Mouse (Mus musculus) midbrain, embryonic 12.5 days (tissue): Measurements from ENCODE around the gene Hcst. TPM values are rescaled to one million over a fixed set of nuclear protein-coding genes. Genes with fewer than 3 reads are reported as not detected.

Experiments used
- ATAC-seq: fragments of 200-750 bp; cut with Nextera tagmentation; 2 replicates; pipeline ENCODE4 v1.8.0; 2017; ENCODE audit warnings: low read depth, moderate TSS enrichment, moderate library complexity; ENCODE audit not compliant: low FRiP score
- H3K27ac ChIP-seq: fragments of 300-500 bp; sonication (generic); replicated peaks from 2 replicates; pipeline ENCODE4 v1.5.1; 2016; ENCODE audit warnings: mild to moderate bottlenecking
- H3K27me3 ChIP-seq: fragments of 300-500 bp; sonication (generic); 2 replicates; pipeline ENCODE4 v1.6.1; 2016; ENCODE audit warnings: mild to moderate bottlenecking
- H3K36me3 ChIP-seq: fragments of 300-500 bp; sonication (generic); 2 replicates; pipeline ENCODE4 v1.6.1; 2016
- H3K4me1 ChIP-seq: fragments of 300-500 bp; sonication (generic); 2 replicates; pipeline ENCODE4 v1.6.1; 2016
- H3K4me2 ChIP-seq: fragments of 300-500 bp; sonication (generic); replicated peaks from 2 replicates; pipeline ENCODE4 v1.6.1; 2016; ENCODE audit warnings: mild to moderate bottlenecking, moderate library complexity
- H3K4me3 ChIP-seq: fragments of 300-500 bp; sonication (generic); 2 replicates; pipeline ENCODE4 v1.5.1; 2016; ENCODE audit warnings: mild to moderate bottlenecking
- H3K9ac ChIP-seq: fragments of 300-500 bp; sonication (generic); replicated peaks from 2 replicates; pipeline ENCODE4 v1.6.1; 2016; ENCODE audit warnings: mild to moderate bottlenecking, moderate library complexity
- H3K9me3 ChIP-seq: fragments of 300-500 bp; sonication (generic); 2 replicates; pipeline ENCODE4 v1.6.1; 2016; ENCODE audit warnings: mild to moderate bottlenecking
- WGBS: fragments of 180-500 bp; shearing (Covaris S2); methylation state at CpG from one replicate; pipeline ENCODE4 v1.1.7; 2016; 5-methylcytosine and 5-hydroxymethylcytosine counted together
- polyA plus RNA-seq: library from polyadenylated mRNA; unstranded; fragments of >200 nt; fragmentation: Nextera tagmentation; extraction: Ambion mirVana; gene quantifications from 2 replicates; pipeline ENCODE4 v1.2.1, GENCODE M21; 2016

The Hcst gene
- polyA plus RNA-seq, 1 experiment from 2014 or later, result not detected

DNA sequence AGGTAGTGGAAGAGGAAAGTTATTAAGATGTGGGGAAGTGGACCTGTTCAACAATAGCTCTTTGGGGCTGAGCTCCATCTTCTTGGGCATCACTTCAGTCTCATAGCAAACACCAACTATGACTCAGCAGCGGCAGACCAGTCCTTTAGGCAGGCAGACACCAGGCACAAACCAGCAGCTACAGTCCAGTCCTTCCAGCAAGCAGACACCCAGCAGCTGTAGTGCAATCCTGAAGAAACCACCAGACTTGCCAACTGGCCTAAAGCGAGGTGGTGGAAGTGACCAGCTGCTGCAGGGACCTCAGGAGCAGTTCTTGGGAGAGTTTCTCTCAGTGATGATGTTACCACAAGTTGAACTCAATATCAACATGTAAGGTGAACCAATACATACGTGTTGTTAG, 11.0 kb downstream of the Hcst start:
- no peak overlapping the region for H3K9ac ChIP-seq
- H3K4me3 ChIP-seq, result no peak overlapping the region
- ATAC-seq, result no peak
- peaks cover 3% of the 10 kb centered on the region; the same call in 1 of the 2 replicates for H3K27me3 ChIP-seq
- H3K27ac ChIP-seq, result no peak overlapping the region
- H3K36me3 ChIP-seq, result no peaks in the 10 kb centered on the region
- H3K4me2 ChIP-seq, result no peak overlapping the region
- 79% methylated on average over 3 of the region's 3 CpGs for WGBS
- no peaks in the 10 kb centered on the region for H3K9me3 ChIP-seq
- no peaks in the 10 kb centered on the region for H3K4me1 ChIP-seq

GRCm38 (mm10) chr7:30402343-30402742, 17.3 kb downstream of the Hcst start:
- Histone ChIP-seq H3K9ac (no peak overlapping the region), H3K9me3 (no peaks in the 10 kb centered on the region), H3K36me3 (no peaks in the 10 kb centered on the region), H3K27ac (no peak overlapping the region), H3K4me2 (no peak overlapping the region), H3K4me1 (0 out of 2 replicates have a peak, but pooled peaks cover 3% of the 10 kb centered on the region), H3K4me3 (no peak overlapping the region), H3K27me3 (no peaks in the 10 kb centered on the region)
- 71% methylated on average over 4 of the region's 4 CpGs for WGBS
- ATAC-seq, result no peak

DNA sequence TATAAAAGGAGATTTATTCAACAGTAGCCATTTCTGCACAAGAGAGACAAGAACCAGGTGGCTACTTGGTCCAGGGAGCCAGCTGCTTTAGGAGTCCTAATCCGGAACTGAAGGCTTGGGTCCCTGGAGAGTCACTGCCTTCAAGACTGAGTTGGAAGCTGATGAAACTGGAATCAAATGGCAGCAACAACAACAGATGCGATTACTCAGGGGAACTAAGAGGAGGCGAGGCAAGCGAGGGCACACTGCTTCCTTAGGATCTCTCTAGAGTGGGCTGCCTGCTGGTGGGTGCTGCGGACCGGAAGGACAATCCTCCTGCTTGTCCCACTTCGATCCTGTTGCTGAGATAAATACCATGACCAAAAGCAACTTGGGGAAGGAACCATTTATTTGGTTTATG, 20.0 kb downstream of the Hcst start:
- WGBS, result 46% methylated on average over 7 of the region's 7 CpGs
- Histone ChIP-seq H3K4me3 (no peak overlapping the region), H3K27me3 (no peaks in the 10 kb centered on the region), H3K9me3 (no peaks in the 10 kb centered on the region), H3K4me2 (no peak overlapping the region), H3K4me1 (0 out of 2 replicates have a peak, but pooled peaks cover 3% of the 10 kb centered on the region), H3K36me3 (no peaks in the 10 kb centered on the region), H3K9ac (no peak overlapping the region), H3K27ac (no peak overlapping the region)
- ATAC-seq, result no peak

DNA sequence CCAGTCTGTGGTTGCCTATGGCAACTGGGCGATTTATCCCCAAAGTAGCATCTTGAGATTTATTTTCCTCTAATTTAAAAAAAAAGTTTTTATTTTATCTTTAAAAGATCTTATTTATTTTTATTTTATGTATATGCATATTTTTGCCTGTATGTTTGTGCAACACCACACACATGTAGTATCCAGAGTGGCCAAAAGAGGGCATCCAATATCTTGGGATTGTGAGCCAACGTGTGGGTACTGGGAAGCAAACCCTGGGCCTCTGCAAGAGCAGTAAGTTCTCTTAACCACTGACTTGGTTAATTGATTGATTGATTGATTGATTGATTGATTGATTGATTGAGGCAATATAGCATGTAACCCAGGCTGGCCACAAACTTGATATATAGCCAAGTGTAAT, 24.8 kb downstream of the Hcst start:
- no peak for ATAC-seq
- Histone ChIP-seq H3K4me2 (no peak overlapping the region), H3K36me3 (no peaks in the 10 kb centered on the region), H3K9ac (no peak overlapping the region), H3K9me3 (no peaks in the 10 kb centered on the region), H3K27ac (no peak overlapping the region), H3K27me3 (no peaks in the 10 kb centered on the region), H3K4me1 (0 out of 2 replicates have a peak, but pooled peaks cover 3% of the 10 kb centered on the region), H3K4me3 (no peak overlapping the region)
- 34% methylated on average over 2 of the region's 2 CpGs for WGBS

GRCm38 (mm10) chr7:30394379-30394778, 25.3 kb downstream of the Hcst start:
- Histone ChIP-seq H3K4me3 (no peak overlapping the region), H3K9me3 (no peaks in the 10 kb centered on the region), H3K36me3 (no peaks in the 10 kb centered on the region), H3K9ac (no peak overlapping the region), H3K27me3 (no peaks in the 10 kb centered on the region), H3K4me1 (0 out of 2 replicates have a peak, but pooled peaks cover 3% of the 10 kb centered on the region), H3K4me2 (no peak overlapping the region), H3K27ac (no peak overlapping the region)
- ATAC-seq, result no peak
- WGBS, result 66% methylated on average over 7 of the region's 11 CpGs

DNA sequence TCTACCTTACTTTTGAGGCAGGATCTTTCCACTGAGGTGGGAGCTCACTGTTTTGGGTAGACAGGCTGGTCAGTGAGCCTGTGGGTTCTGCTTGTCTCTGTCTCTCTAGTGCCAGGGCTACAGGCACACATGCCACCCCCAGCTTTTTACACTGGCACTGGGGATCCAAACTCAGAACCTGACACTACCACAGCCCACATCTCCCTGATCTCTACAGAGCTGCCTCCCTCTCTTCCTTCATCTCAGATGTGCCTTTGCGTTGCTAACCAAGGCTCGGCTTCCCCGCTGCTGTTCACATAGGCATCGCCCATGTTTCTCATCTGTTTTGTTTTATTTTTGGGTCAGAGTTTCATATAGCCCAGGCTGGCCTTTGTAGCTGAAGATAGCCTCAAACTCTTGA, 26.0 kb downstream of the Hcst start:
- no peaks in the 10 kb centered on the region for H3K9me3 ChIP-seq
- no peaks in the 10 kb centered on the region for H3K36me3 ChIP-seq
- no peak overlapping the region for H3K4me2 ChIP-seq
- 88% methylated on average over 4 of the region's 4 CpGs for WGBS
- no peak overlapping the region for H3K4me3 ChIP-seq
- H3K4me1 ChIP-seq, result no peaks in the 10 kb centered on the region
- ATAC-seq, result no peak
- H3K27me3 ChIP-seq, result no peaks in the 10 kb centered on the region
- H3K27ac ChIP-seq, result no peak overlapping the region
- H3K9ac ChIP-seq, result no peak overlapping the region

DNA sequence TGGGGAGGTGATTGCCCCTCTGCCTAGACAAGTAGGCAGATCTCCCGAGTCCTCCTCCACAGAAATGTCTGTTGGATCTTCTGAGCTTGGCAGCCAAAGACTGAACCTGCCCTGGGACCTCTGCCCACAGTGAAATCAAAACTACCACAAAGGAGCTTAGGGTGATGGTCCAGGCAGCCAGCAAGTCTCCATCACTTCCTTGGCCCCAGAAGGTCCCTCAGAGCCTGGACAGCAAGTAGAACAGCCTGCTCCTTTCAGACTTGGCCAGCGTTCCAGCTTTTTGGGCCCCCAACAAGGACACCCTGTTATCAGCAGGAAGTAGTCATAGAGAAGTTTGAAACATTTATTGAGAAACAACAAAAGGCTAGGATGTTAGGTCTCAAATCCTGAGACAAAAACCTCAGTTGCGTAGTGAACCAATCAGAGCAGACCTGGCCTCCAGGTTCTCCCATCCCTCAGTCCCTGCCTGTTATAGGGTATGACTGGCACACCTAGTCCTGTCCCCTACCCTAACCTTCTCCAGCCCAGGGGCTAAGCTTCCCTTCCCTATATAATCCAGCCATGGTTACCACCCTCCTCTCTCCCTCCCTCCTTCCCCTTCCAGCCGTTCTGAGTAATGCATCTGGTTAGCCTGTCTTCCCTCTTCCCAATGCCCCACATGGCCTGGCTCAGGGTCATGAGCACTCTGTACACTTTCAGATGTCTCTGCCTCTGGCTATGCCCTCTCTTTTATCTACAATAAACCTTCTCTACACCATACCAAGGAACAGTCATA, 26.7 kb downstream of the Hcst start:
- Histone ChIP-seq H3K4me2 (no peak overlapping the region), H3K9me3 (no peaks in the 10 kb centered on the region), H3K27ac (no peak overlapping the region), H3K4me1 (no peaks in the 10 kb centered on the region), H3K27me3 (no peaks in the 10 kb centered on the region), H3K36me3 (no peaks in the 10 kb centered on the region), H3K9ac (no peak overlapping the region), H3K4me3 (no peak overlapping the region)
- ATAC-seq, result no peak
- WGBS, result 71% methylated on average over 4 of the region's 4 CpGs

GRCm38 (mm10) chr7:30384106-30384505, 35.5 kb downstream of the Hcst start:
- Histone ChIP-seq H3K4me2 (no peak overlapping the region), H3K9me3 (no peaks in the 10 kb centered on the region)
- 84% methylated on average over 9 of the region's 9 CpGs for WGBS

DNA sequence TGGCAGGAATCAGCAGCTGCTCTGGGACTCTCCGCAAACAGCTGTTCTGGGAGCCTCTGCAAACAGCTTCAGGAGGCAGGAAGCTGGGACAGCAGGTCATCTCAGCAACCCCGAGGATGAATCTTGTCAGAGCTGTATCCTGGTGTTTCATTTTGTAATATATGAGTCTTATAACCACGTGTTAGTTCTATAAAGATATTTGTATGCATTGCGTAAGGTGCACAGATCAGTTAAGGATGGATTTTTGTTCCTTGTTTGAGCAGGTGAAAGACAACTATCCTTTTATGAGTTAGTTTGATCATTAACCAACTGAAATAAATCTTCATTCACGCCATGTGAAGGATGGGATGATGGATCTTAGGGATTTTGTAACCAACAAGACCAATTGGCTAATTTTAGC, 39.6 kb downstream of the Hcst start:
- Histone ChIP-seq H3K4me3 (no peak overlapping the region), H3K4me1 (no peaks in the 10 kb centered on the region), H3K4me2 (no peak overlapping the region), H3K27ac (no peak overlapping the region), H3K27me3 (no peaks in the 10 kb centered on the region), H3K36me3 (no peaks in the 10 kb centered on the region), H3K9me3 (no peaks in the 10 kb centered on the region), H3K9ac (no peak overlapping the region)
- 63% methylated on average over 5 of the region's 5 CpGs for WGBS
- no peak for ATAC-seq

More at GRCm38 (mm10) chr7:30384106-30384505, 35.5 kb downstream of the Hcst start:
- no peaks in the 10 kb centered on the region for H3K4me1 ChIP-seq
- no peak overlapping the region for H3K9ac ChIP-seq
- no peaks in the 10 kb centered on the region for H3K36me3 ChIP-seq
- no peaks in the 10 kb centered on the region for H3K27me3 ChIP-seq
- no peak overlapping the region for H3K27ac ChIP-seq
- ATAC-seq, result no peak
- H3K4me3 ChIP-seq, result no peak overlapping the region

- Histone ChIP-seq H3K36me3 (no peaks in the 10 kb centered on the region), H3K9me3 (no peaks in the 10 kb centered on the region), H3K27me3 (no peaks in the 10 kb centered on the region), H3K4me1 (no peaks in the 10 kb centered on the region), H3K27ac (peak overlapping the region; percentile 60; the same call in 1 of the 2 replicates), H3K9ac (peak overlapping the region; percentile 51; the same call in 1 of the 2 replicates), H3K4me3 (peak overlapping the region; percentile 47), H3K4me2 (peak overlapping the region; percentile 63)
- WGBS, result under 1% methylated on average over 21 of the region's 21 CpGs
- ATAC-seq, result peak; percentile 99
Observed at GRCm38 (mm10) chr7:30373501-30373962, 46.1 kb downstream of the Hcst start.
